Comparison of ENCODE assay signal across 32 mouse cellular contexts in genomic region chr7:142198748-142199147, GRCm38 (mm10). TPM values are rescaled to one million over a fixed set of nuclear protein-coding genes. Genes with fewer than 3 reads are reported as not detected.
A peak's percentile ranks its signal among the peaks of the same experiment; 100 is the strongest.
DNase-seq lines count a peak whose midpoint lies in the region; TF ChIP-seq lines count a peak whose summit lies in the region.
"Had no signal": no experiment of that assay in that cellular context is flagged by ENCODE, and none has a peak within 500 bp of the region (broad histone marks: within the 10 kb centered on the region; RNA-seq: fewer than 3 reads in every experiment).

No protein-coding gene starts in this region.

- DNase-seq in layer of hippocampus, adult 9-11 months = peak; percentile 2
- no peak for DNase-seq in layer of hippocampus, postnatal 10 days (ENCODE audit: low spot score in 2 of 2)
- peak; percentile 16 for DNase-seq in NIH3T3 (ENCODE audit: low read depth)
- no peak for DNase-seq in natural killer cell, adult 2 months (ENCODE audit: low spot score in 2 of 2)
- no peak for DNase-seq in urinary bladder, postnatal 36 days (ENCODE audit: low spot score in 2 of 2)
- no peak for DNase-seq in spleen, adult 12 weeks (ENCODE audit: low spot score)
- DNase-seq: adrenal gland, adult 8-10 months; adrenal gland, postnatal 25 days; cerebellum, adult 18-20 months; cerebellum, adult 9-10 months; cerebellum, postnatal 14 days; gastrocnemius, postnatal 25 days; heart, adult 2 months; heart, postnatal 14 days; heart, postnatal 4 days had no signal

- no peak overlapping the region for H3K4me3 ChIP-seq in small intestine, adult 2 months (ENCODE audit: low read depth, low read length)
- H3K4me3 ChIP-seq: forebrain, embryonic 10.5 days; forebrain, embryonic 13.5 days; heart, adult 2 months; heart, embryonic 10.5 days; heart, embryonic 13.5 days had no signal

- TF ChIP-seq CTCF in small intestine, adult 2 months (IDR thresholded peaks at IDR 0.05; ENCODE audit: extremely low read depth, insufficient read length, insufficient replicate concordance, low read depth, low read length) = no peak

- H3K36me3 ChIP-seq in small intestine, adult 2 months (ENCODE audit: control insufficient read depth, insufficient read depth, low read length) = no peaks in the 10 kb centered on the region
- H3K36me3 ChIP-seq: forebrain, embryonic 10.5 days; heart, embryonic 10.5 days; heart, embryonic 13.5 days had no signal

- TF ChIP-seq POLR2A in small intestine, adult 2 months (IDR thresholded peaks at IDR 0.05; ENCODE audit: low read depth, low read length) = no peak

- H3K27me3 ChIP-seq in small intestine, adult 2 months (ENCODE audit: control insufficient read depth, insufficient read depth, low read length) = no peaks in the 10 kb centered on the region; the same call in 1 of the 2 replicates
- H3K27me3 ChIP-seq: forebrain, embryonic 13.5 days had no signal

- peak overlapping the region; percentile 56 for H3K27ac ChIP-seq in small intestine, adult 2 months (ENCODE audit: insufficient read depth, low read depth, low read length)
- H3K27ac ChIP-seq: forebrain, embryonic 10.5 days; forebrain, embryonic 13.5 days; heart, adult 2 months; heart, embryonic 10.5 days; heart, embryonic 13.5 days; hindbrain, embryonic 14.5 days had no signal

- peaks cover 27% of the 10 kb centered on the region for H3K4me1 ChIP-seq in small intestine, adult 2 months (ENCODE audit: control insufficient read depth, insufficient read depth, insufficient read length, low read length)
- H3K4me1 ChIP-seq: forebrain, embryonic 10.5 days; forebrain, embryonic 13.5 days; heart, embryonic 10.5 days; heart, embryonic 13.5 days had no signal

- 70% methylated on average over 2 of the region's 2 CpGs for WGBS in small intestine, adult 2 months

RNA-seq across cellular contexts. Expression of gene Krtap5-3, which starts 2.4 kb away (rescaled TPM):
- total RNA-seq in layer of hippocampus, postnatal 10 days (2021) = not detected
- 0.91 TPM in 1 of 2 replicates, not detected in the other for polyA plus RNA-seq in small intestine, adult 2 months (2012; rRNA removed)
- total RNA-seq: adrenal gland, adult 8-10 months; adrenal gland, postnatal 25 days; ES-E14; gastrocnemius, adult 8-10 months; gastrocnemius, postnatal 25 days; heart, adult 2 months; heart, postnatal 14 days; heart, postnatal 4 days had no signal
- polyA plus RNA-seq: activated CD4-positive, CD25-positive, alpha-beta regulatory T cell, adult 4 months; embryonic facial prominence, embryonic 11.5 days; embryonic facial prominence, embryonic 14.5 days; forebrain, embryonic 10.5 days; forebrain, embryonic 13.5 days; forebrain, embryonic 16.5 days; gonadal fat pad, adult 2 months; heart, adult 2 months; heart, embryonic 10.5 days; heart, embryonic 13.5 days; heart, embryonic 16.5 days; hindbrain, embryonic 11.5 days; hindbrain, embryonic 14.5 days; intestine, embryonic 14.5 days had no signal

RNA-seq across cellular contexts. Expression of gene Gm10153, which starts 8.6 kb away (rescaled TPM):
- not detected for total RNA-seq in layer of hippocampus, postnatal 10 days (2021)
- not detected in 2 replicates for polyA plus RNA-seq in small intestine, adult 2 months (2012; rRNA removed)
- total RNA-seq: adrenal gland, adult 8-10 months; adrenal gland, postnatal 25 days; ES-E14; gastrocnemius, adult 8-10 months; gastrocnemius, postnatal 25 days; heart, adult 2 months; heart, postnatal 14 days; heart, postnatal 4 days had no signal
- polyA plus RNA-seq: activated CD4-positive, CD25-positive, alpha-beta regulatory T cell, adult 4 months; embryonic facial prominence, embryonic 11.5 days; embryonic facial prominence, embryonic 14.5 days; forebrain, embryonic 10.5 days; forebrain, embryonic 13.5 days; forebrain, embryonic 16.5 days; frontal cortex, adult 2 months; gonadal fat pad, adult 2 months; heart, adult 2 months; heart, embryonic 10.5 days; heart, embryonic 13.5 days; heart, embryonic 16.5 days; hindbrain, embryonic 11.5 days; hindbrain, embryonic 14.5 days; intestine, embryonic 14.5 days had no signal

RNA-seq across cellular contexts. Expression of gene Gm7579, which starts 12.9 kb away (rescaled TPM):
- total RNA-seq in layer of hippocampus, postnatal 10 days (2021) = not detected
- polyA plus RNA-seq in small intestine, adult 2 months (2012; rRNA removed) = 0.20 TPM in 1 of 2 replicates, not detected in the other
- total RNA-seq: adrenal gland, adult 8-10 months; adrenal gland, postnatal 25 days; ES-E14; gastrocnemius, adult 8-10 months; gastrocnemius, postnatal 25 days; heart, adult 2 months; heart, postnatal 14 days; heart, postnatal 4 days had no signal
- polyA plus RNA-seq: activated CD4-positive, CD25-positive, alpha-beta regulatory T cell, adult 4 months; embryonic facial prominence, embryonic 11.5 days; embryonic facial prominence, embryonic 14.5 days; forebrain, embryonic 10.5 days; forebrain, embryonic 13.5 days; forebrain, embryonic 16.5 days; frontal cortex, adult 2 months; gonadal fat pad, adult 2 months; heart, adult 2 months; heart, embryonic 10.5 days; heart, embryonic 13.5 days; heart, embryonic 16.5 days; hindbrain, embryonic 11.5 days; hindbrain, embryonic 14.5 days; intestine, embryonic 14.5 days had no signal

RNA-seq across cellular contexts. Expression of gene Krtap5-2, which starts 22.9 kb away (rescaled TPM):
- not detected for total RNA-seq in layer of hippocampus, postnatal 10 days (2021)
- not detected in 2 replicates for polyA plus RNA-seq in small intestine, adult 2 months (2012; rRNA removed)
- total RNA-seq: adrenal gland, adult 8-10 months; adrenal gland, postnatal 25 days; ES-E14; gastrocnemius, adult 8-10 months; gastrocnemius, postnatal 25 days; heart, adult 2 months; heart, postnatal 14 days; heart, postnatal 4 days had no signal
- polyA plus RNA-seq: activated CD4-positive, CD25-positive, alpha-beta regulatory T cell, adult 4 months; embryonic facial prominence, embryonic 11.5 days; embryonic facial prominence, embryonic 14.5 days; forebrain, embryonic 10.5 days; forebrain, embryonic 13.5 days; forebrain, embryonic 16.5 days; frontal cortex, adult 2 months; gonadal fat pad, adult 2 months; heart, adult 2 months; heart, embryonic 10.5 days; heart, embryonic 13.5 days; heart, embryonic 16.5 days; hindbrain, embryonic 11.5 days; hindbrain, embryonic 14.5 days; intestine, embryonic 14.5 days had no signal

RNA-seq across cellular contexts. Expression of gene Krtap5-5, which starts 31.0 kb away (rescaled TPM):
- total RNA-seq in layer of hippocampus, postnatal 10 days (2021) = not detected
- 0.65 TPM in 1 of 2 replicates, not detected in the other for polyA plus RNA-seq in small intestine, adult 2 months (2012; rRNA removed)
- total RNA-seq: adrenal gland, adult 8-10 months; adrenal gland, postnatal 25 days; ES-E14; gastrocnemius, adult 8-10 months; gastrocnemius, postnatal 25 days; heart, adult 2 months; heart, postnatal 14 days; heart, postnatal 4 days had no signal
- polyA plus RNA-seq: activated CD4-positive, CD25-positive, alpha-beta regulatory T cell, adult 4 months; embryonic facial prominence, embryonic 11.5 days; forebrain, embryonic 10.5 days; forebrain, embryonic 13.5 days; forebrain, embryonic 16.5 days; frontal cortex, adult 2 months; gonadal fat pad, adult 2 months; heart, adult 2 months; heart, embryonic 10.5 days; heart, embryonic 13.5 days; heart, embryonic 16.5 days; hindbrain, embryonic 11.5 days; hindbrain, embryonic 14.5 days; intestine, embryonic 14.5 days had no signal

Comparison
In these comparisons a context has a peak if more than half of its experiments do, and no peak if none do; other contexts are left out.
1. DNase-seq: peak in layer of hippocampus, adult 9-11 months (single experiment) and NIH3T3 (single experiment); none in layer of hippocampus, postnatal 10 days (0 of 2), natural killer cell, adult 2 months (0 of 2), urinary bladder, postnatal 36 days (0 of 2) and spleen, adult 12 weeks (single experiment).